Mouse (Mus musculus) left cerebral cortex, postnatal 10 days (tissue): ENCODE results near the gene Nkap. TPM values are rescaled to one million over a fixed set of nuclear protein-coding genes. Genes with fewer than 3 reads are reported as not detected.
"Not testable (repeated sequence)": the region's sequence is repeated elsewhere in the genome, so short reads cannot be mapped to it uniquely, and the experiment has no call there.

Source experiments
- DNase-seq, 2 experiments: peaks; one replicate each; pipeline ENCODE4 v3.0.0; 2021 to 2022; ENCODE audit warnings: low spot score in 2 of 2, mixed read lengths in 1 of 2; ENCODE audit errors: extremely low spot score in 1 of 2
- intact Hi-C: fragments of 180-260 bp; cut with DNase I; formaldehyde crosslinking; loops from one replicate; pipeline ENCODE4 v1.15.1; 2025
- total RNA-seq, 2 experiments: library from RNA; stranded (reverse); gene quantifications; 2 replicates each; pipeline ENCODE4 v1.2.3; 2021

Nkap gene
- total RNA-seq, 2 experiments from 2014 or later = 15.7 to 21.9 TPM

DNA sequence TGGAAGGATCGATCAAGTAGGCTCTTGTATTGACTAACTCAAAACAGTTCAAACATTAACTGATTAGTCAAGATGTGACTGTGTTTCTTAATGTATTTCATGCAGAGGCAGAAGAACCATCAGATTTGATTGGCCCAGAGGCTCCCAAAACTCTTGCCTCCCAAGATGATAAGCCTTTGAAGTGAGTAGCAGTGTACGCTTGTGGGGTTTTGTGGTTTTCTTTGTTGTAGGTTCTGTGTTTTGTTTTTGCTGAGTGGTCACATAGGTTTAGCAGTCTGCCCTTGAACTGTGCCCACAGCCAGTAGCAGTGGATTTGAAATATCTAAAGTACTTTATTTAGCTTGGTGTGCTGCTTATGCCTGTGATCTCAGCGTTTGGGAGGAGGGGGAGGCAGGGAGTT, 15.1 kb downstream of the Nkap start:
- DNase-seq = no peak
- intact Hi-C loops = loop anchor here (10.0 kb wide), 1 partner anchor 47 kb away; no protein-coding TSS in a partner anchor

DNA sequence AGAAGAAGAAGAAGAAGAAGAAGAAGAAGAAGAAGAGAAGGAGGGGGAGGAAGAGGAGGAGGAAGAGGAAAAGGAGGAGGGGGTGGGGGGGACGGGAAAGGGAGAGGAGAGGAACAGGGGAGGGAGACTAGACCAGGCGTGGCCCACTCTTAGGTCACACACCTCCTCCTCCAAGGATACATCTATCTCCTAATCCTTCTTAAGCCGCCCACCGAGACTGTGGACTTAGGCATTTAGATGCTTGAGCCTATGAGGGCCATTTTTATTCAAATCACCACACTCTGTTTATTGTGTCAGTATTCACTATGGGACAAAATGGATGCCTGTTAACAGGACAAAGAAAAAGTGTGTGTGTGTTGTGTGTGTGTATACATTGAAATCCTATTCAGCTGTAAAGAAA, 17.9 kb downstream of the Nkap start:
- intact Hi-C loops = loop anchor here (10.0 kb wide), 1 partner anchor 50 kb away; no protein-coding TSS in a partner anchor

DNA sequence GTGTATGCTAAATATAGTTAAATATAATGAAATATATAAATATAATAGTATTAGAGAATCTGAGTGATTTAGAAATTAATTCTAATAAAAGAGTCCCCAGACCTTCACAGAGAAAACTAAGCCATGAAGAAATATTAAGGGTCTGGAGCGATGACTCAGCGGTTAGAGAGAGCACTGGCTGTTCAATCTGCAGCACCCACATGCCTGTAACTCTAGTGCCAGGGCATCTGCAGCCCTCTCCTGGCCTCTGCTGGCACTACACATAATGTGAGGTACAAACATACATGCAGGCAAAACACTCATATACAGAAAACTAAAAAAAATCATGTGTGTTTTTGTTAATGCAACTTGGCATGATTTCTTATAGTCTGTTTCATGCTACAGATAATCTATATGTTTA, 18.4 kb downstream of the Nkap start:
- intact Hi-C loops = loop anchor here (10.0 kb wide), 1 partner anchor 50 kb away; no protein-coding TSS in a partner anchor
- DNase-seq = peak in 1 of 2 experiments; percentile 27

More for the DNA sequence above, 17.9 kb downstream of the Nkap start:
- DNase-seq = not testable (repeated sequence)

DNA sequence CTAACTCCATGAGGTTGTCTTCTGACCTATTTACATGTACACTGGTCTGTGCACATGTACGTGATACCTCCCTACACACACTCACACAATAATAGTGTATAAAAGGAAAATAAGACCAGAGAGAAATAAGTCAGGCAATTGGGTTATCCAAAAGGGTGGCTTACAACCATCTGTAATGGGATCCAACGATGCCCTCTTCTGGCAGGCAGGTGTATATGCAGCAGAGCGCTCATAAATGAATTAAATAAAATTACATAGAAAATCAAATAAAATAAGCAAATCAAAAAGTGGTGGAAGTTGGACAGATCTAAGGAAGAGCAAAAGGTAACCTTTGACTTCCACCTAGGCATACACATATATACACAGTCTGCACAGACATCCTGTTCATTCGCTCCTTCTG, 31.2 kb downstream of the Nkap start:
- intact Hi-C loops = no loop called here
- no peak for DNase-seq

DNA sequence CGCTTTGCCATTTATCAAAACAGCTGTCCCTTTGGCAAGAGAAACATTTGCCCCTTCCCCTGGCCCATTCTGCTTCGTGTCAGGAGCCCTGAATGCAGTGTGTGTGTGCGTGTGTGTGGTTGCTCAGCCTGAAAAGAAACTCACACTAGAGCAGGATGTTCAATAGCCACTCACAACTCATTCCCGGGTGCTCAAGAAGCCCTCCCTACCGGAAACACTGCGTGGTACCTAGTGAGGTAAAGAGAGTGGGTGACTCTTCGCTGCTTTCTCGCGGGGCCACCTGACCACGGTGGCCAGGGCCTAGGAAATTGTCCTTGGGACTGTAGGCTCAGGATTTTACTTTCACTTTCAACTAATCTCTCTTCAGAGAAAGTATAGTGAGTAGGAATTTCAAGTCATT, 34.6 kb downstream of the Nkap start:
- DNase-seq = no peak
- intact Hi-C loops = no loop called here

DNA sequence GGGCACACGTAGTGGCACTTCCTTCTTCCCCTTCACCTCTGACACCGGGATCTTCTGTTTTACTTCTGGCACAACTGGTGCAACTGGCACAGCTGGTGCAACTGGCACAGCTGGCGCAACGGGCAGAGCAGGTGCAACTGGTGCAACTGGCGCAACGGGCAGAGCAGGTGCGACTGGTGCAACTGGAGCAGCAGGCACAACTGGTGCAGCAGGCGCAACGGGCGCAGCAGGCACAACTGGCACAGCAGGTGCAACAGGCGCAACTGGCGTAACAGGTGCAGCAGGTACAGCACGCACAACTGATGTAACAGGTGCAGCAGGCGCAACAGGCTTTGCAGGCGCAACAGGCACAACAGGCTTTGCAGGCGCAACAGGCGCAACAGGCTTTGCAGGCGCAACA, 36.5 kb downstream of the Nkap start:
- intact Hi-C loops = no loop called here
- no peak for DNase-seq

DNA sequence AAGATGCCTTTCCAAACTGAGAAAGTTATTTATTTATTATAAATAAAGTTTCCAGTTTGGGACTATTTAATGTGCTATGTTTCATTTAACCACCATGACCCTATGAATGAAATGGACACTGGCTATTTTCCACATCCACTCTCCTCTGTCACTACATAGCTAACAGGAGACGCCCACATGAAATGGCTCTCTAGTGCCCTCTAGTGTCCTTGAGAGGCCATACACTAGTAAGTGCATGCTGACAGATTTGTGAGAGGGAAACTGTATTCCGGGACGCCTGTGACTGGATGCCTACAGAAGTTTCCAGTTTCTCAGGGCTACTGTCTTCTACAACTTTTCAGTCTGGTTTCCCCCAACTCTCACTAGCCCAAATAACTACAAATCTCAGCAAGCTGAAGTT, 40.5 kb downstream of the Nkap start:
- intact Hi-C loops = no loop called here
- peak; percentile 7 to 25 for DNase-seq

DNA sequence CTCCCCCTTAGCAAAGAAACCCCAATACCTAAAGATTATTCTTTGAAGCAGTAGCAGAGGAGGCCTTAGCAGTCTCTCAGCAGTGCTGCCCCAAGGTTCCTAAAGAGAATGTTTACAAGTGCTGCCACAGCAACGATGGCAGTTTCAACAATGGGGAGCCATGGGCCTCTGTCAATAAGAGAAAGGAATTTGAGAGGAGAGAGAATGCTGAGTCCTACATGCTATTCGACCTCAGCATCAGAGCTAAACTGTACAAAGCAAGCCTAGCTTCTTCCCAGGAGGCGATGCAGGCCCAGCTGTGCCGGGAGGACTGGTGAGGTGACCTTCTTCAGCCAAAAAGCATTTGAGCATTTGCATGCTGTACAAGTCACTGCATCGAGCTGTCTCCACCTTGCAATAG, 42.1 kb downstream of the Nkap start, which contains the start of gene Akap14:
Akap14 (minus strand) TSS at position 101 of the 400 bp plus-strand sequence.
- no peak for DNase-seq
- intact Hi-C loops = no loop called here

DNA sequence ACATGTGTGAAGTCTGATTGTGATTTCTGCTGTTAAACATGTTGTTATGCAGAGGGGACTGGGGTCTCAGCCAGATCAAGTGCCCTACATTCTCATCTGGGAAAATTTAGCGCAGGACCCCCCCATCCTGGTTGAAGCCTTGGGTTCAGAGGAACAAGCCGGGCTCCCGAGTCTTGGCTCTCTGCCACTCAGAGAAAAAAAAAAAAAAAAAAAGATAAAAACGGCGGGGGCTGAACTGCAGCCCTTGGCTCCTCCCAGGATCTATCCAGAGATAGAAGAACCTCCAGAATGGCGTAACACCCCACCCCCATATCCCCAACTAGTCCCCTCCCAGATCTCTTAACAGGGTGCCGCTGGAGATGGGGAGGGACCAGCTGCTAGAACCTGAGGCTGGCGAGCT, 57.8 kb downstream of the Nkap start:
- DNase-seq, intact Hi-C loops: not testable (repeated sequence)

DNA sequence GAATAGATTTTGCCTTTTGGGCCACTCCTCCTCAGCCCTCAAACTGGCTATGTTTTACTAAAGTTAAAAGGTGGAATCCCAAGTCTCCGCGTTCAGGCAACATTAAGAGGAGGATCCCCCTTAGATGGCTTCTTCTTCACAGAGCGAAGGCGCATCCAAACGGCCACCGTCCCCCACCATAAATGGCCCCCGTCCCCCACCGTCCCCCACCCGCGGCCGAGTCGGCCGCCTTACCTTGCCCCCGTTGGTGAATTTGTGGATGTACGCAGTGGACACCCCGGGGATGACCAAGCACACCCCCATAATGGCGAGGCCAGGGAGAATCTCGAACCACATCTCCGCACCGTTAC, 64.1 kb downstream of the Nkap start:
- no peak for DNase-seq
- intact Hi-C loops = no loop called here

DNA sequence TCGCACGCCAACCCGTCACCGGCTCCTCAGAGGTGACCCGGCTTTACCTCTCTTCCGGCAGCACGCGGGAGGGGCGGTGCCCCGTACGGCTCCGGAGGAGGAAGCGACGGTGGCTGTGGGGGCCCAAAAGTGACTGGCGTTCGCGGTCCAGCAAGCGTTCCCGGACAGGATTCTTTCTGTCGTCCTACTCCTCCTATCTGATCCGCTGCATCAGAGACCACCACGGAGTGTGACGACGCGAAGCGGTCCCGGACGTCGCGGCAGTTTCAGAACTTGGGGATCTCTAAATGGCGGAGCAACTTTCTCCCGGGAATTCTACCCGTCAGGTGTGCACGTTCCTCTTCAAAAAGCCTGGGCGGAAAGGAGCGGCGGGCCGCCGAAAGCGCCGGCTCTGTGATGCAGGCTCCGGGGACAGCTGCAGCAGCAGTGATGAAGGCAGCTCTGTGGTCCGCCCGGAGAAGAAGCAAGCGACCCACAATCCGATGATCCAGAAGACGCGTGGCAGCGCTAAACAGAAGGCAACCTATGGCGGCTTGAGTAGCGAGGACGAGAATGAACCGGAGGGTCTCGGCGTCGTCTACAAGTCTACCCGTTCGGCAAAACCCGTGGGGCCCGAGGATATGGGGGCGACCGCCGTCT, 64.6 kb downstream of the Nkap start, which contains the start of the genes Ndufa1 and Rnf113a1:
Ndufa1 (minus strand) TSS at position 59 of the 639 bp plus-strand sequence.
Rnf113a1 (plus strand) TSS at position 141 of the 639 bp plus-strand sequence.
- peak; percentile 73 to 87 for DNase-seq
- intact Hi-C loops = no loop called here

DNA sequence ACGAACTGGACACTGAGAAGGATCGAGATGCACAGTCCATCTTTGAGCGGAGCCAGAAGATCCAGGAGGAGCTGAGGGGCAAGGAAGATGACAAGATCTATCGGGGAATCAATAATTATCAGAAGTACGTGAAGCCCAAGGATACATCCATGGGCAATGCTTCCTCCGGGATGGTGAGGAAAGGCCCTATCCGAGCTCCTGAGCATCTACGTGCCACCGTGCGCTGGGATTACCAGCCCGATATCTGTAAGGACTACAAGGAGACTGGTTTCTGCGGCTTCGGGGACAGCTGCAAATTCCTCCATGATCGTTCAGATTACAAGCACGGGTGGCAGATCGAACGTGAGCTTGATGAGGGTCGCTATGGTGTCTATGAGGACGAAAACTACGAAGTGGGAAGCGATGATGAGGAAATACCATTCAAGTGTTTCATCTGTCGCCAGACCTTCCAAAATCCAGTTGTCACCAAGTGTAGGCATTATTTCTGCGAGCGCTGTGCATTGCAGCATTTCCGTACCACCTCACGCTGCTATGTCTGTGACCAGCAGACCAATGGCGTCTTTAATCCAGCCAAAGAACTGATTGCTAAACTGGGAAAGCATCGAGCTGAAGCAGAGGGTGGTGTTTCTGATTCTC, 65.3 kb downstream of the Nkap start:
- DNase-seq = no peak
- intact Hi-C loops = no loop called here

DNA sequence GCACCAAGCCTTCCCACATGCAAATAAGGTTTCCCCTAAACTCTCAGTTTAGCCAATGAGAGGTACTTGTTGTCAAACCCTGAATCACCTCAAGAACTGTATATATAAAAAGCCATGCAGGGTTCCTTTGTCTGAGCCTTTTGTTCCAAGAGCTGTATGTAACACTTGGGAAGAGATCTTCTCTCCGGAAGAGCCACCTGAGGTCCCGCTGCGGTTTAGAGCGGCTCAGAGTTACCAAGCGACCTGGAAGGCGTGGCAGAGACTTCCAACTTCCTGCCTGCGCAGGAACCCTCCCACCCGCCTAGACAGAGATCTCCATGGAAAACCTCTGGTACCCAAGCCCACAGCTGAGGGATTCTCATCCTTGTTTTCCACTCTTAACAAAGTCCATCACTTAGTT, 72.1 kb downstream of the Nkap start:
- no peak for DNase-seq
- intact Hi-C loops = no loop called here

Other genes with a start within 250 kb of the Nkap start
- 10 to 100 TPM; 30.8 to 31.0 TPM for gene Nkrf, start 223.9 kb upstream of the Nkap start, total RNA-seq
- gene Sept6, start 135.0 kb upstream of the Nkap start, total RNA-seq = 10 to 100 TPM; 90.7 to 91.8 TPM
- not detected for gene Sowahd, start 78.0 kb upstream of the Nkap start, total RNA-seq
- gene Rpl39, start 41.4 kb upstream of the Nkap start, total RNA-seq = 100 to 1,000 TPM; 416 to 428 TPM
- 10 to 100 TPM; 17.0 to 18.4 TPM for gene Upf3b, start 16.5 kb upstream of the Nkap start, total RNA-seq
- gene Akap14, start 42.0 kb downstream of the Nkap start, total RNA-seq = not detected
- gene Ndufa1, start 64.4 kb downstream of the Nkap start, total RNA-seq = 100 to 1,000 TPM; 225 to 235 TPM
- gene Rnf113a1, start 64.5 kb downstream of the Nkap start, total RNA-seq = 1 to 10 TPM; 8.2 to 8.4 TPM
- gene Gm9, start 84.2 kb downstream of the Nkap start, total RNA-seq = not detected
- not detected for gene Rhox1, start 95.5 kb downstream of the Nkap start, total RNA-seq
- gene Rhox2a, start 118.2 kb downstream of the Nkap start, total RNA-seq = not detected
- not detected for gene Rhox3a, start 123.1 kb downstream of the Nkap start, total RNA-seq
- gene Rhox4a, start 138.5 kb downstream of the Nkap start, total RNA-seq = not detected